Mouse (Mus musculus): ENCODE measurements around the gene Nfya.

Gene Nfya

DNA sequence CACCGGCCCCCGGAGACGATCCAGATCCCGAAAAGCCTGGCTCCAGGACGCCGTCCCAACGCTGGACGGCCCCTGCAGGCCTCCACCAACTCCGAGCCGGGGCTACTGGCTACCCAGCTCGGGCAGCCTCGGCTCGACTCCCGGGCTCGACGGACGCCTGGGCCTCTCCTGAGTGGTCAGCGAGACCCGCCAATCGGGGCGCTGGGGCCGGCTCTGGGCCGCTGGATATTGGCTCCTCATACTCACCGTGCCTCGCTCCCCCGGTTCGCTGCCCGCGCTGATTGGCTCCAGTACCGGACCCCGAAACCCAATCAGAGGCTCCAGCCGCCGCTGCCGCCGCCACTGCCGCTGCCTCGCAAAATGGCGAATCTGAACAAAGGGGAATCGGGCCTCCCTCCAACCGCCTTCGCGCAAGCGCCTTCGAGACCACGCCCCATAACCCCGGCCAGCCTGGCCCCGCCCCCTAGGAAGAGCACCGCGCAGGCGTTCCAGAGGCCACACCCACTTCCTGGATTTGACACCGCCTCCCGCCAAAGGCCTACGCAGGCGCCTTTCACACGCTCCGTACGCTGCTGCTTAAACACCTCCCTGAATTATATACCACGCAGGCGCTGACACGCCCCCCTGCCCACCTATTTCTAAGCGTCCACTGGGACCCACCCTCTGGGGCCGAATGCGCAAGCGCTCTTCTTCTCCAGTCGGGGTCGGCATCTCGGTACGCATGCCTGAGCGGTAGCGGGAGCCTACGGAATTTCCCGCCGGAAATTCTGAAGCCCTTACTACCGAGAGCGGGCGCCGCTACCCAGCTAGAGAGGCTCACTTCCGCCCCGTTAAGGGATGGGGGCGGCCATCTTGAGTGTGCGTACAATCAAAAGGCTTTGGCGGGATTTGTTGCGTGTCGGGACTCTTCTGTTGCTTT, at the start of gene Nfya, which contains the start of gene Oard1:
Nfya (minus strand) TSS at position 527 of the 919 bp plus-strand sequence.
Oard1 (plus strand) TSS at position 635 of the 919 bp plus-strand sequence.
- peak; percentile 100 for DNase-seq

DNA sequence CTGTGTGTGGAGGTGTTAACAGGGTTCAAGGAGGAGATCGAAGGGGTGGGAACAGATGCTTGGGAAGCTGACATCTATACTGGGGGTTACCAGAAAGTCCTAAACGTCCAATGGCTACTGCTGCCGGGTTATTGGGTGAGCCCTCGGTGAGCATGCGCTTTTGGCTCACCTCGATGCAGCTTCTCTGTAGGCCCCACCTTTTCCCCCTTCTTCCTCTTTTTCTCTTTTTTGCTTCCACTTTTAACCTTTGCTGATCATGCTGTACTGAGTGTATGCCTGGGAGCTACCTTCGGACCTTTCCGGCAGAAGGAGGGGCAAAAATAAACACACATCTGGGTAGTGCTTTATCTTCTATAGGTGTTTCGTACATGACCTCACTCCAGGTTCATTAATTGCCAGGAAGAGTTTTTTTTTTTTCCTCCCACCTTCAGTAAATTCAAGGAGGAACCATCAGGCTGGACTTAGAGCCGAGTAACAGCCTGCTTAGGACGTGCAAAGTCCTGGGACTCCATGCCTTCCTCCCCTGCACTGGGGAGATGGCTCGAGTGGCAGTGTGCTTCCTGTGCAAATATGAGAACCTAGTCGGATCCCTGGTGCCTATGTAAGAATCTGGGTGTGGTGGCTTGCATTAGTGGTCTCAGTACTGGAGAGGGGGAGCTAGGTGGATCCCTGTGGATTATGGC, 48.4 kb upstream of the Nfya start:
- no peak for DNase-seq

DNA sequence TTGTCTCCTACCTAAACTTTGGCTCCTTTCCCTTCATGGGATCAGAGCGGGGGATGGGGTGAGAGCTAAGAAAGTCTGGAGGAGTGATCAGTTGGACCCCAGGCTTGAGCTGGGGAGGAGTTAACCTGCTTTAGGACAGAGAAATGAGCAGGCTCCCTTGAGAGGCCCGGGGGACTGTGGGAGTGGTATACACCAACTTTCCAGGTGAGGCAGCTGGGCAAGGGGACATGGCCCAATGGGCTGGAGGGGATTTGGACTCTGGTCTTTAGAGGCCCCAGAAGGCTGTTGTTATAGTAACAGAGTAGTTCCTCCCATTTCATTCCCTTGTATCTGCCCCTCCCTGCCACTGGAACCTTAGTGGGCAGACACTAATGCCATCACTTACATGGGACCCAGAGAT, 46.2 kb upstream of the Nfya start:
- no peak for DNase-seq

DNA sequence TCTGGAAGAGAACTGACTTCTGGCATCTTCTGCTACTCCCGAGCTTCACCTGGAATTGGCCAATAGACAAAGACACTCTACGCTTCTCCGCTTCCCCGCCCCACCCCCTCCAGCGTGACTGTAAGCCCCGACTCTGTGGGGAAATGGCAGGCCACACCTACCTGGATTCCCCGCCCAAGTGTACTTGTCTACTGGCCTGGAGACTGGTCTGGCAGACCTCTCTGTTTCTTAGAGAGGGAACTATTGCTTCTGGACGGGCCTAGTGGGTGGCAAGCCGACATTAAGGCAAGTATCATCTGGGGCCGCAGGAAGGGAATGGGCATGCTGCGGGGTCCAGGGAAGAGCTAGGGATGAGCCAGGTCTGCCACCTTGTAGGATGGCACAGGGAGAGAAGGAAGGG, 45.0 kb upstream of the Nfya start, which contains the start of gene Unc5cl:
Unc5cl (plus strand) TSS at position 214 of the 400 bp plus-strand sequence.
- DNase-seq, result peak; percentile 34

DNA sequence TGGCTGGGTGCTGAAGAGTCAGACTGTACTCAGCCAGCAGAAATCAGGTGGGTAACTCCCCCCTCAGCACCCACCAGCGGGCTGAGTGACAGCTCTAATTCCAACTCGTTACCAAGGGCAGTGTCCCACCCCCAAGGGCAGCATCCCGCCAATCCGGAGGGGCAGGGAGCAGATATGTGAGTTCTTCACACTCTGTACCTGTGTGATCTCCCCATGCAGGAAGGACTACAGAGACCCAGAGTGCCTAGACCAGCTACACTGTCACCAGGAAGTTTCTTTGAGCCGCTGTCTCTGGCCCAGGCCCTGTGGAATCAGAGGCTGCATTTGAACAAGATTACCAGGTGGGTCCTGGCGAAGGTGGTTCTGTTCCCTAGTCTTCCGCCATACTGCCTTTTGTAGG, 44.5 kb upstream of the Nfya start:
- DNase-seq, result no peak

DNA sequence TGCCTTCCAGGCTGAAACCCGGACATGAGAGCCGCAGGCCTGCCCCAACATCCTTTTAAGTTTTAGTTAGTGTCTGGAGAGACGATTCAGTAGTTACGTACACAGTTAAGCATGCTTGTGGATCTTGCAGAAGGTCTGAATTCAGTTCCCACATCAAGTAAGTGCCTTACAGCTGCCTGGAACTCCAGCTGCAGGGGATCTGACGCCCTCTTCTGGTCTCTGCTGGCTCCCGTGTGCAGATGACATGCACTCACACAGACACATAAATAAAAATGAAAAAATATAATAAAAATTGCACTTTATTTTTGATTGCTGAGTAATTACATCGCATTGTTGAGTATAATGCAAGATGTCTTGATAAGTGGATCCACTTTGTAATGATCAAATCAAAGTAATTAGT, 43.8 kb upstream of the Nfya start:
- DNase-seq, result no peak

DNA sequence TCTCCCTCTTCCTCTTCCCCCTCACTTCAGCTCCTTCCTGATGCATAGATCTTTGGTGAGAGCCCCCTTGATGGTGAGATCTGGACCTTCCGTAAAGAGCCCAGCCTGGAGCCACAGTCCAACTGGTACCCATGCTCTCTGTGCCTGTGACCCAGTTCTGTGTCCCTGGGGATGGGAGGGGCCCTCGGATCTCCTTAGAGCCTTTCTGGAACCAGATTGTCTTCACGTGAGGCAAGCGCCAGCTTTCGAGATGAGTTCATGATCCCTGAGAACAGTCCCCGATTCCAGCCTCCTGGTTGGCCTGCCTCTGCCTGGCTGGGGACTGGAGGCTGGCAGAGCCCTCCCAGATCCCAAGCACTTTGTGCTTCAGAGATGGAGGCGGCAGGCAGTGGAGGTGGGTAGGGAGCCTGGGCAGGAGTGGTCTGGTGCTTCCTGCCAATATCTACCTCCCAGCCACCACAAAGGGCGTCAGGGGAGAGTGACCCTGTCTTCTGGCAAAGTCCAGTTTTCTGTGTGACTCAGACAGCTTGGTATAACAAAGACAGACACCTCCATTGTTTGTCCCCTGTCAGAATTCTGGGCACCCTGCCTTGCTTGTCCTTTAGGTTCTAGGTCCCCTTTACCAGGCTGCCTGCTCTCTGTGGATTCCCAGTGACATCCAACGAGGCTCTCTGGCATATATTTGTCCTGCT, 42.2 kb upstream of the Nfya start:
- no peak for DNase-seq

DNA sequence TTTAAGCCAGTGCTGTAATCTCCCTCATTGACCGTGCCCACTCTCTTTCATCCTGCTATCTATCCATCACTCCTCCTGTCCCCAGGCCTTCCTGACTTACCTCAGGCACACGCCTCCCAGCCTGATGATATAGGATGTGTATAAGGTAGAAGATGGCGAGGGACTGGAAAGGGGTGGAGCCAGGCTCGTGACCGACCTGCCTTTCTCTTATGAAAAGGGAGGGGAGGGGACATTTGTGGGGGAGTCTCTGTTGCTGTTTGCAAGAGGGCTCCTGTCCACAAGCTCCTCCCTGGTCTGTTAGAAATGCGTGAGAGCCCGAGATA, 41.6 kb upstream of the Nfya start, which contains the start of gene Tspo2:
Tspo2 (minus strand) TSS at position 170 of the 323 bp plus-strand sequence.
- DNase-seq, result no peak

DNA sequence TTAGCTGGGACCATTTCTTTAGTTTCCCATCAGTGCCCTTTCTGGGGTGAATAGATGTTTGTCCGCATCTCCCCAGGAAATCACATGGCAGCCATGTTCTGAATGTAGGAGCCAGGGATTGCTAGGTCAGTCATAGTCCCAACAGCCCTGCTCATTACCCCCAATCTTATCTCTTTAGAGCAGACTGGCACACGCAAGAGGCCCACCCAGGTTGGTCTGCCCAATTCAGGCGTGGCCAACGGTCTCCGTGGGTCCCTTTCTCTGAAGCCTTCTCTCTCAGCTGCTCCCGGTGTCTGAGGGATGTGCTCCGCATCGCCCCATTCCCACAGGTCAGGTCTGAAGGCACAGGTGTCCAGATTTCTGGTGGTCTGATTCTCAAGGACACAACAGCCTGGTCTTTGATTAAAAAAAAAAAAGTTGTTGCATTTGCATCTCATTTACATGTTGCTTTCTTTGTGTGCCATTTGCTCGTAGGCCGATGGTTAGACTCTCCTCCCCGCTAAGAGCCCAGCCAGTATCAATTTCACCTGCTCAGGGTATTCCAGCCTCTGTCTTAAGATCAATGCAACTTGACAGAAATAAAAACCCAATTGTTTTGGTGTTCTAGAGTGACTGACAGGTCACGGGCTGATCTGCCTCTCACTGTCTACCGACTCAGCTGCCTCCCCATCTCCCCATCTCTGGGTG, 41.1 kb upstream of the Nfya start:
- DNase-seq, result no peak

DNA sequence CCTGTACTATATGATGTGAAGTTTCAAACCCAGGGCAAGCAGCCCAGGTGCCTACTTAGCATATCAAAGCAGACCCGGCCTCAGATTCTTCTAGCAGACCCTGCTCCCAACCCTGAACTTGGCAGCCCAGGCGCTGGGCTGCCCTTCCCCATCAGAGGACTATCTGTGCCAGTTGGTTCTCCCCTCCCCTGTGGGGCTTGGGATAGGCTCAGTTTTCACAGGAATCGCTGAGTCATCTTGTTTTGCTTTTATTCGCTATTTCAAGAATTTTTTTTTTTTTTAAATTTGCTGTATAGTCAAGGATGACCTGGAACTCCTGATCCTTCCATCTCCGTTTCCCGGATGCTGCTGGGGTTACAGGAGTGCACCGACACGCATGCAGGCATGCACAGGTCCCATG, 38.0 kb upstream of the Nfya start:
- DNase-seq, result no peak

DNA sequence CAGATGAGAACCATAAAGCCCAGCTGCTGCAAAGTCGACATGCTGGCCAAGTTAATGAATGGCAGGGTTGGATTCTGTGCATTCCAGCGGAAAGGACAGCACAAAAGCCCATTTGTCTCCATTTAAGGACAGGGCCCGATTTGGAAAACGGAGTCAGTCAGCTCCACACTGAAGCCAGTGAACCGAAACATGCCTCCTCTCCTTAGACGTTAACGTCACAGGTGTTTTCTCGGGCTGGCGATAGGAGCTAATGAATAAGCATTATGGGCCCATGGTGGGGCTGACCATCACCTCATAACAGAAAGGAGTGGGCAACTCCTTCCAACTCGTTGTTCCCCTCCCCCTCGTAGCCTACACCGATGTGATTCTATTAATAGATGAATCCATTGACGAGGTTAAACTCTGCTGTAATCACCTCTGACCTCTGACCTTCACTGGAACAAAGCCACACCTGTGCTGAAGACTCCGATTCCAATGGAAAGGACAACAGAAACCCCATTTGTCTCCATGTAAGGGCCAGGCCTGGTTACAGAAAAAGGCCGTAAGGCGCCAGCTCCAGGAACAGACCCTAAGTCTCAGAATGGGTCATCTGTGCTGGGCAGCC, 33.9 kb upstream of the Nfya start:
- no peak for DNase-seq

DNA sequence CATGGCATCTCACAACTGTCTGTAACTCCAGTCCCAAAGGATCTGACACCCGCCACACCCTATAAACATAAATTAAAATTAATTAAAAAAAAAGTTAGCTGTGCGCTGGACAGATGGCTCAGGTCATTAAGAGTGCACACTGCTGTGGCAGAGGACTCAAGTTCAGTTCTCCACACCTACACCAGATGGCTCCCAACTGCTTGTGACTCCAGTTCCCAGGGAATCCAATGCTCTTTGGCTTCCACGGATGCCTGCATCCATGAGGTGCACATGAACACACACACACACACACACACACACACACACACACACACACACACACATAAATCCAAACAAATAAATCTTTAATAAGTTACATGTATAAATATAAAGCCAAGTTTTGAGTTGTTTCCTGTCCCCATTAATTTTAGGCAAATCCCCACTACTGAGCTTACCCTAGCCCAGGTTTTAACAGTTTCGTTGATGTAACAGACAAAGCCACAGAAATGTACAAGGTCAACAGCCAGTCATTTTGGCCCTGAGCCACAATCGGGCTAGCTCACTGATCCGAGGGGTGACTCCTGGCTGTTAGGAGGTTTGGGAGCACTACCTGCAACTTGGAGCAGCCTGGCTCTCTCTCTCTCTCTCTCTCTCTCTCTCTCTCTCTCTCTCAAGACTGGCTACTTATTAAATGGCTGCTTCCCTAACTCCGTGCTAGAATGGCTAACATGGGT, 33.2 kb upstream of the Nfya start:
- no peak for DNase-seq

DNA sequence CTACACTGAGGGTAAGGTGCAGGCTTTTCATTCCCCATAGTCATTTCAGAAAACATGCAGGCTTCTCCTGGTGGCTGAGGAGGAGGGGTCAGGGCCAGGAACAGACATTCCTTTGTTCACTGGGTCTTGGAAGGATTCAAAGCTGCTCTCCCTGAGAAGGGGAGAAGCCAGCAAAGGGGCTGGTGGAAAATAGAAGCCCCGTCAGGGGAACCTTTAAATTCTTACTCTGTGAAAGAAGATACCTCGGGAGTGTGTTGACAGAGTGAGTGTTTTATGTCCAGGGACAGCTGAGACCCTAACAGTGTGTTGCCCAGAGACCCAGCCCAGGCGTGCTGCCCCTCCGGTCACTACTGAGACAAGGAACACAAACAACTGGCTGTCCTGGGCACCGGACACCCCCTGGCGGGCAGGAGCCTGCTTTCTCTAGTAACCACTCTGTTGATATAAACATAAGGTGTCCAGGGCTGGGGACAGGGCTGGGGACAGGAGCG, 27.8 kb upstream of the Nfya start:
- no peak for DNase-seq

DNA sequence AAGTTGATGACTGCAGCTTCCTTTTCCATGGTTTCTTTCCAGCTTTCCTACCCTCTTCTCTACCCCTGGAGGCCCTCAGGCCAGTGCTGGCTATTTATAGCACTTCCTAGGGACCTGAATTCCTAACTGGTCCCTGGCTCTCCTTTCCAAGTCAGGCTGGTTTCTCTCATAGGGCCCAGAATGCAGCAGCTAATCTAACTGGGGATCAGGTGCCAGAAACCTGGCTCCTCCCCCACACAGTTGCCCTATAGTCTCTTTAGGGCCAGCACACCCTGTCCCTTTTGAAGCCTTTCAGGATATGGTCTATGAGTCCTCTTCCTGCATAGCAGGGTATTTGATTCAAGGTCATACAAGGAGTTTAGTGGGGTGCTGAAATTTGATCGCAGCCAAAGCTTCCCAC, 26.8 kb upstream of the Nfya start:
- DNase-seq, result no peak

DNA sequence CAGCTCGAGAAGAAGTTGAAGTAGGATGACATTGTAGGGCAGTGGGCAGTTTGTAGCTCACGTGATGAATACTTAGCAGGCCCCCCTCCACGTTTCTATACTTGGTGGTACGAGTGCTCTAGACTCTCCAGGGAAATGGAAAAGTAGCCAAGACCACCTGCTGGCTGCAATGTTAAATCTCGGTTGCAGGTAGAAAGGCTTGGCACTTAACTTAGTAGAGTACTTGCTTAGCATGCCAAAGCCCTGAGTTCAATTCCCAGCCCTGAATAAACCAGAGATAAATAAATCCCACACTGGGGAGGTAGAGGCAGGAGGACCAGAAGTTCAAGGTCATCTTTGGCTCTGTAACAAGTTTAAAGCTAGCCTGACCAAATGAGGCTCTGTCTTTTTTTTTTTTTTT, 24.8 kb upstream of the Nfya start:
- no peak for DNase-seq

DNA sequence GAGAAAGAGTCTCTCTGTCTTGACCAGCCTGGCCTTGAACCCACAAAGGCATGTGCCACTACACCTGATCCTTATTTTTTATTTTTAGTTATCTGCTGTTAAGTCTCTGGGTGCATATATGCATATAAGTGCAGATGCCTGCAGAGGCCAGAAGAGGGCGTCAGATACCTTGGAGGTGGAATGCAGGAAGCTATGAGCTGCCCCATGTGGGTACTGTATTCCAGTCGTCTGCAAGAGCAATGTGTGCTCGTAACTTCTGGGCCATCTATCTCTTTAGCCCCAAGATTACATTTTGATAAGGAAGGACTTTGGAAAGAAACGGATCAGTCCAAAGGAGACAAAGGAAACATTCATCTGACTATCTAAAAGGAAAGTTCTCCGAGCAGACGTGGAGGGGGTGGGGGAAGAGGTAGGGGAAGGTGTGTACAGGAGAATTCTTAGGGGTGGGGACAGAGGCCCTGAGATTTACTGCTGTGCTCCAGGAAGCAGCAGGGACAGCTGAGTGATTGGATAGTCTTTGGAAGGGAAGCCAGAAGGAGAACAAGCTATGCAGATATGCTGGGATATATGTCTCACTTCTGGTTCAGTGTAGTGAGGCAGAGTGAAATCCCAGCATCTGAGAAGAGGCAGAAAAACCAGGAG, 24.1 kb upstream of the Nfya start:
- DNase-seq, result no peak

DNA sequence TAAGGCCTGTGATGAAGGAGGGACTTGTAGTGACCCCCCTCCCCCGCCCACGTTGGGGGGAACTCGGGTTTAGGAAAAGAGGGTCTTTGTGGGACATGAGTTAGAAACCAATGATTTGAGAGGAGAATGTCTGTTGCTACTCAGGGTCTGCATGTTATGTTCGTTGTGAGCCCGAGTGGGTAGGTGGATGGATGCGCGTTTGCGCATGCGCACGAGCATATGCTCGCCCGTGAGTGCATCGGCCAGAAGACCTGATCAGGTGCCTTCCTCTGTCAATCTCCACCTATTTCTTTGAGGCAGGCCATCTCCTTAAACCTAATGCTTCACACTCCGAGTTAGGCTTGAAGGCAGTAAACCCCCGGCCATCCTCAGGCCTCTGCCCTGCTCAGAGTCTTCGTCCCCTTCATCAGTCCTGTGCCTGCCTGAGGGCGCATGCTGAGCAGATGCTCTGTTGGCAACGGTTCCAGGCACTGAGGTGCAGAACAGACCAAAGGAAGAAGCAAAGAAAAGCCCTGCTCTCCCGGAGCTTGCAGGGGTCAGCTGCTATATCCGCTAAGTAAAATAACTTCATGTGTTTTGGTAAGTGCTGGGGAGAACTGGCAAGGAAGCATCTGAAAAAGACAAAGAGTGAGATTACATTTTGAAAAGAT, 23.4 kb upstream of the Nfya start:
- no peak for DNase-seq

DNA sequence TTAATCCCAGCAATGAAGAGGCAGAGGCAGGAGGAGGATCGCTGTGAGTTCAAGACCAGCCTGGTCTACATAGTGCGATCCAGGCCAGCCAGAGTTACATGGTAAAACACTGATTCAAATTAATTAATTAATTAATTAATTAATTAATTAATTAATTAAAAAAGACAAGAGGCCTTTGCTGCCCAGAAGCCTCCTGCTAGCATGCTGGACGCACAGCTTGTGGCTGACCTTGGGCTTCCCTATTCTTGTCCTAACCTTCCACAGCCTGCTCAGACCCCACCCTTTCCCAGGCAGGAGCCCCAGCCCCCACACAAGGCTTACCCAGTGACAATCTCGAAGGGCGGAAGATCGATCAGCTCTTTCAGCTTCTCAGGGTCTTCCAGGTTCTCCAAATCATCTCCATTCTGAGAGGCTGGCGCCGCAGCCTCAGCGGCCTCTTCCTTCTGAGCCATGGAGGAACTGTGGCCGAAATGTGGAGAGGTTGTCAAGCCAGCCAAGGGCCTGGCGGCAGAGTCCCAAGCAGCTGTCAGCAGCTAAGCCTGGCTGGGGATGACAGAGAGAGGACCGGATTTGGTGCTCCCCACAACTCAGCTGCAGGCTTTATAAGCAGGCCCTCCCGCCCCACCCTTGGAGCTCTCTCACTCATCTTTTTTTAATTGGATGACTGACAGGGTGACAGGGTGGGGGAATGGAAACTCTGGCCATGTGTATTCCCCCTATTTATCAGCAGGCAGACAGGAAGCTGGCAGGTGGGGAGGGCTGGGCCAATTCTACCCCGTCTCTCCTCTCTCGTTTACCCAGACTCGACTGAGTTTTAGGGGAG, 22.7 kb upstream of the Nfya start, which contains the start of gene Apobec2:
Apobec2 (minus strand) TSS at position 773 of the 823 bp plus-strand sequence.
- DNase-seq, result peak; percentile 55

DNA sequence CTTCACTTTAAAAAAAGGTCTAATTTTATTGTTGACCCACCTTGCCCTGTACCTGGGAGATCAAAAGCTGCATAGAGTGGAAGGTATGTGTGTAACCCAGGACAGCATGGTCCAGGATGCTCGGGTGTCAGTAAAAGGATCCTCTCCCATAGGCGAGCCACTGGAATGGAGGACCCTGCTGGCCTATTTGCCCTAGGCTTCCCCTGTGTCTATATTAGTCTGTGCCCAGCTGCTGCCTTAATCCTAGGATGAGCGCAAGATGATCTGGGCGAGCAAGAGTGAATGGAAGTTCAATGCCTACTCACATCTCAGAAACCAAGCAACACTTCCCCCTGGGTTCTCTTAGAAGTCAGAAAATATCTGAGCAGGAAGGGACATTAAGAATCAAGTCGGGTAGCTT, 21.3 kb upstream of the Nfya start:
- no peak for DNase-seq

DNA sequence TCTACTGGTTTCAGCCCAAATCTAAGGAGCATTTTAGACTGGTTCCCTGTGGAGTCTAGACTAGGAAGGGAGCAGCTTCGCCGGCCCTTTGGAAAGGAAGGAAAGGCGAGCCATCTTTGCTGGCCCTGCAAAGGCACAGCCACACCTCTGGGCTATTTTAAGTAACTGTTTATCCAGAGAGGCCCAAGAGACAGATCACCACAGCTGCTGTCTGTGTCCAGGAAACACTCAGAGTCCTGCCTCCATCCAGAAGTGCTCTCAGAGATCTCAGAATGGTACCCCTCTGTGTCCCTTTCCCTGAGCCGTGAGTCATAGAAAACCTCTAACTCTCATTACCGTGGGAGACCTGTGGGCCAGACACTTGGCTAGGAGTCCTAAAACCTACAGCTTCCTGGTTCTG, 20.7 kb upstream of the Nfya start:
- peak; percentile 63 for DNase-seq

Measured in lung, postnatal 10 days (tissue).